Mouse (Mus musculus): Measurements from ENCODE around the gene Chrm4.
A peak's percentile ranks its signal among the peaks of the same experiment; 100 is the strongest.

Gene Chrm4

DNA sequence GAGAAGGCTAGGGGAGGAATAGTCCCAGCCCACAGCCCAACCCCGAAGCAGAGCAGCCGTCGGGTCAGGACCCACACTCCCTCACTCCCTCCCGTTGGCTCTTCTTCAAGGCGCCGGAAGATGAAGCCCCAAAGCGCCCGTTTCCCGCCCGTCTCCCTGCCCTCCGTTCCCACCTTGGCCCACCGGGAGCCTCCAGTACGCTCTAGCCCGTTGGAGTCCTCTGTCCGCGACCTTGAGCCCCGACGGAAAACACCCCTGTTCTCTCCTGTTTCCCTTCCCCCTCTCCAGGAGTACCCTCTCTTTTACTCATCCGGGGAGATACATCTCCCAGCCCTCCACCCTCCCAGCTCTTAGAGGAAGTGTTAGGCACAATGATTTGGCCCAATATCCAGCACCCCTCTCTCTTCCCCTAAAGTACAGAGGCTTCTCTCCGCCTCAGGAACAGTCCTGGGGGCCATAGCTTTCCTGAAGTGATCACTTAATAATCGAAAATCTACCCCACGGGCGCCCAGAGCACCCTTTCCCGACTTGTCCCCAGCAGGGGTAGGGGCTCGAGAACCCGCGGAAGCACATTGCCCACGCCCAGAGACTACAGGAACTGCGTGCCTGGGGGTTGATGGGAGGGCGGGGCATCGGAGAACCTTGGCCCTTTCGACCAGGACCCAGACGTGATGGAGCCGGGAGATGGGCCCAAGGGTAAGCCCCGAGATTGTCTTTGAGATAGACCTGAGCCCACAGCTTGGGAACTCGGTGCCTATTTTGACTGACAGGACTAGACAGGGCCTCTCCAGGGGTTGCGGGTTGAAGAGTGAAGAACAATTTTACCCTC lies 4.2 kb upstream of the Chrm4 start:
- DNase-seq, result no peak

- DNase-seq, result peak; percentile 61
These were observed 3.4 kb upstream of the Chrm4 start for GRCm38 (mm10) chr2:91923415-91924337.

DNA sequence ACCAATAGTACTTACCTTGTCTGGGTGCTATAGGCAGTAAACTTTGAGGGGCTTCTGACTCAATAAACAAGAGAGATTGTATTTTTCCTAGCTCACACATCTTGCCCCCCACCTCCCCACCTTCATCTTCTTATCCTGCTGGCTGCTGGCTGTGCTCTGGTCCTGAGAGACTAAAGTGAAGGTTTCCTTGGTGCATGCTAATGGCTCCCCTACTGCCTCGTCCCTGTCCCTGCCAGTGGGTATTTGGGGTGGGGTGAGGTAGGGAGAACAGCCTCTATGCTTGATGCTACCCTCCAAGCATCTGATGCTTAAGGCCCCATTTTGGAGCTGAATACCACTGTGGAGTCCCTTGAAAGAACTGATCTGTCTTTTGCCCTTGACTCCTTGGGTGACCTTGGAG lies 2.3 kb upstream of the Chrm4 start:
- DNase-seq, result no peak

DNA sequence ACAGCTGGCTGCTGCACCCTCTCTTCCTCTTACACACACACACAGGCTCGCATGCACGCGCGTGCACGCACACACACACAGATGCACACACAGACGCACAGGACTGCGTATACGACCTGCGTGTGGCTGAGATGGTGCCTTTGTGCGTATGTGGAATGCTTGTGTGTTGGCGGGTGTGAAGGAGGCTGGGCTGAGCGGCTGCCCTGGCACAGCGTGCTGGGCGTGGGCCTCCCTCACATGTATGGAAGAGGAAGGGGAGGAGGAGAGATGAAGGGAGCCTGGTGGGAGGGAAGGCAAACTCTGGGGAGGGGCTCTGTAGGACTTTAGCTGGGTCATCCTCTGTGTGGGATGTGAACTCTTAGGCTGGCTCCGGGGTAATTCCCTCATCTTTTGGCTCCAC lies 1.6 kb upstream of the Chrm4 start:
- DNase-seq, result no peak

- peak; percentile 83 for DNase-seq
These were observed 931 bp downstream of the Chrm4 start for GRCm38 (mm10) chr2:91927826-91928533.

- no peak for DNase-seq
These were observed 1.7 kb downstream of the Chrm4 start for GRCm38 (mm10) chr2:91928534-91929350.

DNA sequence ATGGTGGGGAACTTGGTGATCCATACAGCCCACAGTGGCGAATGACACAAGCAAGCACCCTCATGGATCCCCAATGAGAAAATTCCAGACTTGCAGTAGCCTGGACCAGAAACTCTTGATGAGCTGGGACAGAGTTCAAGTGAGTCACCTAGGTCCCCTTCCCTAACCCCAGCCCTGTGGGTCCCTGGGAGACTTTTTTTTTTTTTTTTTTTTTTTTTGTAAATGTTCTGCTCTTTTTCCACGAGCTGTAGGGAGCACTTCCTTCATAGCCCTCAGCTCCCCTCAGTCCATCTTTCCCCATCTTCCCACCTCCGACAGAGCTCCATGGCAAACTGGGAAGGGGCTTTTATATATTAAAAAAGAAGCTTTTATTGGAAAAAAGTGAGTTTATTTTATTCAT lies 2.4 kb downstream of the Chrm4 start:
- DNase-seq, result no peak

GRCm38 (mm10) chr2:91929936-91930335 lies 2.9 kb downstream of the Chrm4 start:
- DNase-seq, result peak; percentile 66

GRCm38 (mm10) chr2:91930761-91931291 lies 3.8 kb downstream of the Chrm4 start:
- DNase-seq, result peak; percentile 66

DNA sequence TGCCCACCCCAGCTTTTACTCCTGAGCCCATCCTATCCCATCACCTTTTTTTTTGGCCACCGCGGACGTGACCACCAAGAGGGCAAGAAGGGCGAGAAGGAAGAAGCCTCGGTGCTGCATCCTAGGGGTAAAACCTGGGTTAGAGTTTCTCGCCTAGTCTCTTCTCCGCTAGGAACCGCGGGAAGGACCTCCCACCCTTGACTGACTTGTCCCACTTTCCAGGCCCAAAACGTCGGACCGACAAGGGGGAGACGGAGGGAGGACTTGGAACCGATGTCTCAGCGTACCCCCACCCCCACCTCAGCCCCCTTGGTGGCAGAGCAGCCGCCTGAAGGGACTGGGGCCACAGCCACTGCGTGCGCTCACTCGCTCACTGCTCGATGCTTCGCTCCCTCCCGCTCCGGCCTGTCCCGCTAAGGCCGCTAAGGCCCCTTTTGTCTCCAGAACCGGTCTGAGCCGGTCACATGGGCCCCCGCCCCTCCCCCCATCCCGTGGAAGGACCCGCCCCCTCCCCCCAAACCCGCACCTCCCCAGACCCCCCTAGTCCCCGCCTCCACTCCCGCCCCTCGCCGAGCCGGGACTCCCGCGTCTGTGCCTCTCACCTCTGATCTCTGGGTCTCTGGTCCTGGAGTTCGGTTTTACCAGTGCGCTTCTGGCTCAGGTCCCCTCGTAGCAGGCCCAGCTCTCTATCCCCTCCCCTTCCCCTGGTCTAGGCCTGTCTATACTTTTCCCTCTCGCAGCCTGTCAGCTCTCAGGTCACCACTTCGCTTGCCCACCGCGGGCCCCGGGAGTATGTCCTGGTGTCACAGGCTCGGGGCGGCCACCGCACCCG lies 4.5 kb downstream of the Chrm4 start:
- no peak for DNase-seq

GRCm38 (mm10) chr2:91932160-91932711 lies 5.2 kb downstream of the Chrm4 start, which contains the start of gene Mdk:
Mdk (minus strand) TSS chr2:91932297.
- no peak for DNase-seq

GRCm38 (mm10) chr2:91932737-91933350 lies 5.8 kb downstream of the Chrm4 start:
- DNase-seq, result no peak

DNA sequence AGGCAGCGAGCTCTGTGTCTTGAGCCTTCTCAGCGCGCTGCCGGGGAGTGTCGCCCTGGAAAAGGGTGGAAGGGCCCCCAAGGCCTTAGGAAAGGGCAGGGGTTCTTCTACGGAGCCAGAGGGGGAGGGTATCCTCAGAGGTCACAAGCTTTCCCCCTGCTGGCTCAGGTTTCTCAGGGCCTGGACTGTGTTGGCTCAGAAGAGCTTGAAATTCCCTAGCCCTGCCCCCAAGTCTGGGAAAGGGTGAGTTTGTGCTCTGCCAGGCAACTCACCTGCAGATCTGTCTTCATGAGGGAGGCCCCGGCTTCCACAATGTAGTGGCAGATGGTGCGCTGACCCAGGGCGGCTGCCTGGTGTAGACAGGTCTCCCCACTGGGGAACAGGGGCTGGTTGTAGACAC lies 6.4 kb downstream of the Chrm4 start:
- DNase-seq, result no peak

DNA sequence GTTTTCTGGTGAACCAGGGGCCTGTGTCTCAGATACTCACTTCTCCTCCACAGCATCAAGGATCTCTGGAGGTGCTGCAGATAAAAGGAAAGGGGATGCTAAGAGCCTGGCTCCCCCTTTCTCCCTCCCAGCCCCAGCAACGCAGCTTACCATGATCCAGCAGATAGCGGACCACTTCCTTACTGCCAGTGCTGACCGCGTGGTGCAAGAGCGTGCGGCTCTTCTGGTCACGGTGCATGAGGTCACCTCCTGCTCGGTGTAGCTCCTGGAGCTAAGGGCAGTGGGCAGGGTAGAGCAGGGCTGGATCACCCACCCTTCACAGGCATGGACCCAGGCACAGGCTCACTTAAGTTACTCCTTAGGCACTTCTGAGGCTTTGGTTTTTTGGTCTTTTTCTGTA lies 7.0 kb downstream of the Chrm4 start:
- no peak for DNase-seq

GRCm38 (mm10) chr2:91934826-91935525 lies 7.9 kb downstream of the Chrm4 start:
- DNase-seq, result no peak

GRCm38 (mm10) chr2:91936154-91936553 lies 9.1 kb downstream of the Chrm4 start:
- DNase-seq, result no peak

DNA sequence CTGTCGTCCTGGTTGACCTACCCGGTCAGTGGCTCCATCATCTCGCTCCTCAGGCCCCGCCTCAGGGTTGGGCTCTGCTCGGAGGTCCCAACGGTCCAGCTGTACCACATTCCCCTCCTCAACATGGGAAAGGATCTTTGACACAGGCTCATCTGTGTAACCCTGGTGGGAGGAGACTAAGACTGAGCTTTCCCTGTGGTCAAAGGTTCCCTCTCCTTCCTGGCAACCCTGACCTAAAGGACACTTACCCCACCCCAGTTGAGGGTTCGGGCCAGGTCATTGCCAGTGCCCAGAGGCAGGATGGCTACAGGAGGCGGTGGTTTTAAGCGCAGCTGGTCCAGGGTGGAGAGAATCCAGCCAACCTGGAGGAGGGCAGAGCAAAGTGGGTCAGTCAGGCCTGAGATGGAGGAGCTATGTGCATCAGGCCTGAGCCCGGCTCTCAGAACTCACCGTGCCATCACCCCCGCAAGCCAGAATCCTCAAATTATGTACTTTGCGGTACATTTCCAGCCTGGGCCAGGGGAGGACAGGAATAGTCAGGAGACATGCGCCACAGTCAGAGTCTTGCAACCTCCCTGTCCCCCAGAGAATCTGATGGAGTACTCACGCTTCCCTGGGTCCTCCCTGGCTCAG lies 12.4 kb downstream of the Chrm4 start:
- DNase-seq, result peak; percentile 81

- no peak for DNase-seq
These were observed 15.3 kb downstream of the Chrm4 start for GRCm38 (mm10) chr2:91942356-91942755.

Data from kidney, adult 9 months (tissue).